Mouse (Mus musculus): ENCODE measurements around the gene Vmn1r7. TPM values are rescaled to one million over a fixed set of nuclear protein-coding genes. Genes with fewer than 3 reads are reported as not detected.
"Not testable (repeated sequence)": the region's sequence is repeated elsewhere in the genome, so short reads cannot be mapped to it uniquely, and the experiment has no call there.

The Vmn1r7 gene
- not detected for total RNA-seq (2021)
- long read RNA-seq = 0 reads

DNA sequence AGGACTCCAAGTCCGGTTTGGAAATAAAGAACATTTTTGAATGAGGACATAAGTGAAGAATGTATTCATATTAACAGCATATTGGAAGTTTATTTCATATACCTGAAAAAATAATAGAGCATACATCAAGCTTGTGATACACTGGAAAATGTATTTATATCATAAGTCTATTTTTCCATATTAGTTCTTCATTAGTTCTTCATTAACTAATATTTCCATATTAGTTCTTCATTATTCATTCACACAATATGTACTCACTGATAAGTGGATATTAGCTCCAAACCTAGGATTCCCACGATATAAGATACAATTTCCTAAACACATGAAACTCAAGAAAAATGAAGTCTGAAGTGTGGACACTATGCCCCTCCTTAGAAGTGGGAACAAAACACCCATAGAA is at the start of gene Vmn1r7:
TSS of gene Vmn1r7 (minus strand) at position 101 of the 400 bp plus-strand sequence.
- DNase-seq (ENCODE audit: low spot score in 2 of 2) = not testable (repeated sequence)

DNA sequence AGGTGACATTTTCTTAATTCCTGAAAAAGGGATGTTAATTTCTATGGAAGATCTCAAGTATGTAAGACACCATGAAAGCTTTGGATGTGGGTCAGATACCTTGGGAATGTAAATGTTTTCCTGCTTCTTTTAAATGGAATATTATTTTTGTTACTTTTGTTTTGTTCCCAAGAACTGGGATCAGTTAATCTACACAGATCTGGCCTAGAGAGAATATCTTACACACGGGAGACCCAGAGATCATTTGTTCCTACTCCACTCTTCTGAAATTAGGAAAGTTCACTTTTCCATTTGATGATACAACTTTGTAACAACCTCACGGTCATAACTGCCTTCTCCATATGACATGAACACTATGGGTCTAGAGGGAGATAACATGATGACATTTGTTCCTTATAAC is 41.4 kb upstream of the Vmn1r7 start, which contains the start of gene Vmn1r9:
TSS of gene Vmn1r9 (plus strand) at position 301 of the 400 bp plus-strand sequence.
- DNase-seq (ENCODE audit: low spot score in 2 of 2) = no peak

DNA sequence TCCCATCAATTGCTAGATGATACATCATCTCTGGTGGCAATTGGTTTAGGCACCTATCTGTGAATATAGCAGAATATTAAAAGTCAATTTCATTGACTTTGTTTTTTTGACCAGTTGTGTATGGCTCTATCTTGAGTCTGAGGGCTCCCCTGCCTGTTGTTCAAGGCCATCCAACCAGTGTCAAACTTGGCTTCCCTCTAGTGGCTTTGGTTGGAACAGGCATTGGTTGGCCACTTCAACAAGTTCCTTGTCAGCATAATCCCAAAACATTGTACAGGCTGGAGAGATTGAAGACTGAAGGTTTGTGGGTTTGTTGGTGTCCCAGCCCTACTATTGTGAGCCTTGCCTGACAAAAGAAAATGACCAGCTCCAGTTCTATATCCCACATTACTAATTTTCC is 38.6 kb upstream of the Vmn1r7 start:
- DNase-seq (ENCODE audit: low spot score in 2 of 2) = no peak

DNA sequence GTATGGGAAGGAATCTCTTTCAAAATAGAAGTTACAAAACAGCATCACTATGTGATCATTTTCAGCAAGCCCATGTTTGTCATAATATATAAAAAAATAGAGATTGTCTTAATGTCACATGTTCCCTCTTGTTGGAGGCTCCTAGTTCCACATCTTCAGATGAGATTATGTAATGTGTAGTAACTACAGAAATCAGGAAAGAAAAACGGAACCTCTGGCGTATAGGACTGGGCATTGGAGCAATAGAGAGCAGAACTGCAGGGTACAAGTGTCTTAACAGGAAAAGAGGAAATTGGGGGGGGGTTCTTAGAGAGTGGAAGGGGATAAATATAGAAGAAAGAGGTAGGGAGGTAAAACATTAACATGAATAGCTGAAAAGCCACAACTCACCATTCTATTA is 9.6 kb upstream of the Vmn1r7 start:
- no peak for DNase-seq (ENCODE audit: low spot score in 2 of 2)

DNA sequence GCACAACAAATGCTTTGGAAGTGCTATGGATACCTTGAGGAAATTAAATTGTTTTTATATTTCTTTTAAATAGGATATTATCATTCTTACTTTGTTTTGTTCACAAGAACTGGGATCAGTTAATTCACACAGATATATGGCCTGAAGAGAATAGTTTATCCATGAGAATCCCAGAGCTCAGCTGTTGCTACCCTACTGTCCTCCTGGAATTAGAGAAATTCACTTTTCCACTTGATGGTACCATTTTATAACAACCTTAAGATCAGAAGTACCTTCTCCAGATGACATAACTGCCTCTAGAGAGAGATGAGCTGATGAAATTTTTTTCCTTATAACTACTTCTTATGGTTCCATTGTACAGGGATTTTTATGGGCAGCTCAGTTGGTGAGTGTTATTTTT is 6.9 kb upstream of the Vmn1r7 start, which contains the start of gene Vmn1r8:
TSS of gene Vmn1r8 (plus strand) at position 301 of the 400 bp plus-strand sequence.
- no peak for DNase-seq (ENCODE audit: low spot score in 2 of 2)

DNA sequence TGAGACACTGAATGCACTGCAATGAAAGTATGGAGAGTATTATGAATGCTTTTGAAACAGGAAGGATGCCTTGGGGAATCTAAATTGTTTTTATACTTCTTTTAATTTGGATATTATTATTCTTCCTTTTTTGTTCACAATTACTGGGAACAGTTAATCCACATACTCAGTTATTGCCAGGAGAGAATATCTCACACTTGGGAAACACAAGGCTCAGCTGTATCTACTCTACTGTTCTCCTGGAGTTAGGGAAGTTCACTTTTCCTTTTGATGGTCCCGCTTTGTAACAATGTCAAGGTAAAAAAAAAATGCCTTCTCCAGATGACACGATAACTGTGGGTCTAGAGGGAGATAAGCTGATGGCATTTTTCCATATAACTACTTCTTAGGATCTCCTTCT is 28.2 kb downstream of the Vmn1r7 start, which contains the start of gene Vmn1r6:
TSS of gene Vmn1r6 (plus strand) at position 301 of the 400 bp plus-strand sequence.
- no peak for DNase-seq (ENCODE audit: low spot score in 2 of 2)

Other genes starting within 250 kb of the Vmn1r7 start
- 10 to 100 TPM; 37.8 to 40.0 TPM for gene Kbtbd2, start 227.5 kb downstream of the Vmn1r7 start, total RNA-seq (2021)
- gene Fkbp9, start 193.3 kb downstream of the Vmn1r7 start, total RNA-seq (2021) = 10 to 100 TPM; 39.0 to 40.2 TPM
- gene Nt5c3, start 101.4 kb downstream of the Vmn1r7 start, total RNA-seq (2021) = 10 to 100 TPM; 50.0 to 51.5 TPM
- gene Vmn1r4, start 101.3 kb downstream of the Vmn1r7 start, total RNA-seq (2021) = under 1 TPM; 0.23 to 0.36 TPM
- not detected for gene Vmn1r5, start 55.1 kb downstream of the Vmn1r7 start, total RNA-seq (2021)
- not detected for gene Vmn1r6, start 28.1 kb downstream of the Vmn1r7 start, total RNA-seq (2021)
- not detected for gene Vmn1r8, start 7.0 kb upstream of the Vmn1r7 start, total RNA-seq (2021)
- gene Vmn1r9, start 41.5 kb upstream of the Vmn1r7 start, total RNA-seq (2021) = not detected
- not detected for gene Vmn1r10, start 84.1 kb upstream of the Vmn1r7 start, total RNA-seq (2021)
- gene Vmn1r11, start 108.1 kb upstream of the Vmn1r7 start, total RNA-seq (2021) = not detected
- not detected for gene Vmn1r12, start 131.6 kb upstream of the Vmn1r7 start, total RNA-seq (2021)
- gene Vmn1r13, start 178.0 kb upstream of the Vmn1r7 start, total RNA-seq (2021) = not detected
- gene Vmn1r14, start 206.4 kb upstream of the Vmn1r7 start, total RNA-seq (2021) = not detected
- gene Vmn1r15, start 232.6 kb upstream of the Vmn1r7 start, total RNA-seq (2021) = not detected